Mouse (Mus musculus): Measurements from ENCODE around the gene Aspg.

Aspg gene

DNA sequence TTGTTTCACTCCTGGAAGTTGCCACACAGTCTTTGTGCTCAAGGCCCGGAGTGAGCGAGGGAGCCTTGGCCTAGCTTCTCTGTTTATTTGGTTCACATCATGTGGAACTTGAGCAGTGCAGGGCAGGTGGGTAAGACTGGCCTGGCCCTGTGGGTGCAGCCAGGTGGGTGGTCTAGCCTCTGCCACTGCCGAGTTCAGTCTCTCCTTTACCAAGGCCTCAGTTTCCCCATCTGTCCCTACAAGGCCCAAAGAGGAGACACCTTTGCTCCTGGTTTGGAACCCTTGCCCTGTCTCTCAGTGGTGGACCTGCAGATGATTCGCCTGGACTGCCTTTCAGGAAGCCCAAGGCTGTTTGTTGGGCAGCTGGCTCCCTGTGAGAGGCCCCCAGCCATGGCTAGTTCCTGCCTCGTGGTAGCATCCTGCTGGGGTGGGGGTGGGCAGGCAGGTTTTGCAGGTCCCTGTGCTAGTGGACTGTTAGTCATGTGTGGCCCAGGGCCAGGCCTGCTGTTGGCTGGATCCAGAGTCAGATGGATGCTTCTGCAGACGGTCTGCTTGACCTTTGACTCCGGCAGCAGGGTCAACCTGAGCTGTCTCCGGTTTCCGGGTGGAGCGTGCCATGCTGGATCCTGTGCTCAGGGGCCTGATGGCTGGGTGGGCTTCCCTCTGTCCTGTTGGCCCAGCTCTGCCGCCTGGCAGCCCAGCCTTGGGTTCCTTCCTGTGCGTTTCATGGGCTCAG lies 44.9 kb downstream of the Aspg start:
- DNase-seq (ENCODE audit: low spot score in 2 of 2) = no peak

GRCm38 (mm10) chr12:112151980-112152362 lies 45.5 kb downstream of the Aspg start:
- no peak for DNase-seq (ENCODE audit: low spot score in 2 of 2)

GRCm38 (mm10) chr12:112153597-112153996 lies 47.1 kb downstream of the Aspg start:
- no peak for DNase-seq (ENCODE audit: low spot score in 2 of 2)

DNA sequence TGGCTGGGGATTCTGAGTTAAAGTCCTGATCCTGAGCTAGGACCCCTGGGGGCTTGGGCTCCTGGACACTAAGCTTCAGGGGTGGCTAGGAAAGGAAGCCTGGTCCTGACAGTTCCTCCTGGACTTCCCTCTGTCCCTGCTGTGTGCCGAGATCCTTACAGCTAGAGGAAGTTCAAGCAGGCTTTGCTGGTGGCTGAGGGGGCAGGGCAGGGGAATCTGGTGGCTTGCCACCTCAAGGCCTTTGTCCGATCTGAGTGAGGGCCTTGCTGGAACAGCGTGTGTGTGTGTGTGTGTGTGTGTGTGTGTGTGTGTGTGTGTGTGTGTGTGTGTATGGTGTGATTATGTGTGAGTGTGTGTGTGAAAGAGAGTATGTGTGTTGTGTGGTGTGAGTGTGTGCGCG lies 48.0 kb downstream of the Aspg start:
- no peak for DNase-seq (ENCODE audit: low spot score in 2 of 2)

- DNase-seq (ENCODE audit: low spot score in 2 of 2) = no peak
Observed at GRCm38 (mm10) chr12:112155218-112156051, 49.0 kb downstream of the Aspg start.

- DNase-seq (ENCODE audit: low spot score in 2 of 2) = no peak
Observed at GRCm38 (mm10) chr12:112156804-112157203, 50.3 kb downstream of the Aspg start.

DNA sequence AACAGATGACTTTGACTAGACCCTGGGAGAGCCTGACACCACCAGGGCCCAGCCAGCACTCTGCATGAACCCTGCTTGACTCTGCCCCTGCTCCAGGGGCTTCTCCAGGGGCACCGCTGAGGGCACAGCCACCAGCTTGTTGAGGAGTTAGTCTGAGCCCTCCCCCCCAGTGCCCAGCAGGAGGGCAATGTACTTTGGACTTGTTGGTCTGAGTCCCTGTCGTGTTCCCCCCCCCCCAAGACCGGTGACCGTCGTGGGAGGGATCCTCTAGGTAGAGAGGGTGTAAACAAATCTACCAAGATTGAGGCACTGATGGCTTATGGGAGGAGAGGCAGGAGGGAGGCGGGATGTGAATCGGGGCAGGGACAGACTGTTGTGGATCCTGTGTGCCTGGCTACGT lies 51.8 kb downstream of the Aspg start:
- no peak for DNase-seq (ENCODE audit: low spot score in 2 of 2)

- no peak for DNase-seq (ENCODE audit: low spot score in 2 of 2)
Observed at GRCm38 (mm10) chr12:112158784-112159183, 52.3 kb downstream of the Aspg start.

- DNase-seq (ENCODE audit: low spot score in 2 of 2) = no peak
Observed at GRCm38 (mm10) chr12:112163981-112164839, 57.7 kb downstream of the Aspg start.

DNA sequence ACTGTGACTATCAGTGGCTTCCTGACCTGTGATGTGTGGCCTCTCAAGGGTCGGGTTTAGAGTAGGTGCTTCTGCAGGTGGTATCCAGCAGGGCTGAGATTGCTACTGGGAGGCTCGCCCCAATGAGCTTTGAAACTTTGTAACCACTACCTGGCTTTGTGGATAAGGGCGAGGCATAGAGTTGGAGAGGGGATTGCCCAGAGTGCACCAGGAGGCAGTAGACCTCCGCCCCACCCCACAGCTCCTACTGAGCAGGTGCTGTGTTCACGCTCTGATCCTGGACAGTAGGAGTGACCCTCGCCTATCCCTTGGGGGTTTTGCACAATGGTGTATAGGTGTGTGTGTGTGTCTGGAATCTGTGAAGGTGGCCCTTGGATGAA lies 58.4 kb downstream of the Aspg start:
- no peak for DNase-seq (ENCODE audit: low spot score in 2 of 2)

GRCm38 (mm10) chr12:112169240-112169639 lies 62.8 kb downstream of the Aspg start:
- no peak for DNase-seq (ENCODE audit: low spot score in 2 of 2)

GRCm38 (mm10) chr12:112170671-112171574 lies 64.4 kb downstream of the Aspg start:
- DNase-seq (ENCODE audit: low spot score in 2 of 2) = no peak

DNA sequence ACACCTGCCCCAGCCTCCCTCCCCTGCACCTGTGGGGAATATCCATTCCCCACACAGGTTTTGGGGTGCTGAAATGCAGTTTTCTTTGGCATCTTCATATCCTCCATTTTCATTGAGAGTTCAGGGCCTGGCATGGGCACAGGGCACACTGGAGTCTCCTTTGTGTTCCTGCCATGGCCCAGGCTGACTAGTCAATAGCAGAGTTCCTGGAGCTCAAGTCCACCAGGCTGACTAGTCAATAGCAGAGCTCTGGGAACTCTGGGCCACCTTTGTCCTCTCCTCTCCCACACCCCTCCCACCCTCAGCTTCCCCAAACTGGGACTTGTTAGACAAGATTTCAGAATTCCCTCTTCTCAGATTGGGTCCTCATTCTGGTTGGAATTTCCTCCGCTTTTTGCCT lies 65.2 kb downstream of the Aspg start:
- no peak for DNase-seq (ENCODE audit: low spot score in 2 of 2)

DNA sequence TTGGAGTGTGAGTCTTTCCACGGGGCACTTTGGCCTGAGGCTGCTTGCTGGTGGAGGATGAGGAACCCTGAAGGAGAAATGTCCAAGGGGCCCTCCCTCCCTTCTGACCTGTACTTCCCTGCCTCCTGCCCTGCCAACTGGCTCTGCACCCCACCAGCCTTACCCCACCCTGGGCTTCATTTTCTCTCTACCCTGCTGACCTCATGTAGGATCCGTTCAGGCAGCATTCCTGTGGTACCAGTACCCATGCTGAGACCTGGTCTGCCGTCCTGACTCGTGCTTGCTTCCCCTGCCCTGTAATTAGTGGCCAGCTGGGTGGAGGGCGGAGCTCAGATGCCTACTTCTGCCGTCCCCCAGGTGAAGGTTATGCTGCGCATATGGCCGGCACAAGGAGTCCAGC lies 65.7 kb downstream of the Aspg start:
- no peak for DNase-seq (ENCODE audit: low spot score in 2 of 2)

Measured in frontal cortex, postnatal 10 days (tissue).